Mouse (Mus musculus): ENCODE data around the gene Ovgp1. TPM values are rescaled to one million over a fixed set of nuclear protein-coding genes. Genes with fewer than 3 reads are reported as not detected.
"Not testable (repeated sequence)": the region's sequence is repeated elsewhere in the genome, so short reads cannot be mapped to it uniquely, and the experiment has no call there.

Ovgp1 gene
- polyA plus RNA-seq, 1 experiment = not detected

DNA sequence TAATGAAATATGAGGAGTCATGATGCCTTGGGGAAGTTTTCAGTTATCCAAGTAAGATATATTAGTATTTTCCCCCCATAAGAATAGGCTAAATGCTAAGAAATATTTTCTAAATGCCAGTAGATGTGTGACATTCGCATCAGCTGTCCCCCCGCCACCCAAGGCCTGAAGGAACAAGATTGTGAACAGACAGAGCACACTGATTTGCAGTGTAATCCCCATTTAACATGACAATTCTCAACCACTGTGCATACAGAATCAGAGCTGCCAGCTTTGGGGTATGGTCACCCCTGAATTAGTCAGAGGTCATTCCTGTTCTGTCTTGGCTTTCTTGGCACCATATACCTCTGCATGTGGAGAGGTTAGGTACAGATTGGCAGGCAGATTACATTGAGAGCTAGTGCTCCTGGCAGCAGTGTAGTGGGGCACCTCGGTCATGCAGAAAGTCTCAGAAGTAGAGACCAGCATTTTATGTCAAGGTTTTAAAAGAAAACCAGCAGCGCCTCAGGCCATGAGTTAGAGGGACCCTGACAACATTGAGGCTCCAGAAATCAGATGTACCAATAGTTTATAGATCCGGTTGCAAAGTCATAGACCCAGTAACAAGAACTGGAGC, 1.6 kb upstream of the Ovgp1 start:
- Histone ChIP-seq H3K4me3 (replicated peaks) (no peak overlapping the region), H3K4me1 (ENCODE audit: control insufficient read depth) (no peaks in the 10 kb centered on the region), H3K36me3 (ENCODE audit: control insufficient read depth) (peaks cover 32% of the 10 kb centered on the region), H3K27me3 (ENCODE audit: control insufficient read depth) (no peaks in the 10 kb centered on the region), H3K9me3 (ENCODE audit: control insufficient read depth, low read length) (no peaks in the 10 kb centered on the region)
- TF ChIP-seq GATA1 (IDR thresholded peaks at IDR 0.05; ENCODE audit: low read length) (no peak), TAL1 (IDR thresholded peaks at IDR 0.05; ENCODE audit: low read length) (no peak)

DNA sequence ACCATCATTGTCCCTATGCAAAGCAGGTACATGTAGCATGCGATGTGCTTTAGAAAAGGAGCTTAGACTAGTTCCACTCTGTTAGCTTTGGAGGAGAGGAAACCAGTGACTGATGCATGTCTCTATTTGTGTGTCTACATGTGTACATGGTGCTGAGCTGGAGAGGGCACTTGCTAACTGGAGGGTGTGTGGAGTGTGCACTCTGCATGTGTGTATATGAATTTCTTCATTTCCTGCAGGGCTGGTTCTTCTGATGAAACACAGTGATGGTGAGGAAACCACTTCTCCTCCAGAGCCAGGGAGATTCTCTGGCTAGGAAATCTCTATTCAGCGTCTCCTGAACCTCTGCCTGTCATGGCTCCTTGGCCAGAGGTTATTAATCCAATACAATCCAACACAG, 663 bp downstream of the Ovgp1 start:
- no peak overlapping the region for H3K4me3 ChIP-seq (replicated peaks)

DNA sequence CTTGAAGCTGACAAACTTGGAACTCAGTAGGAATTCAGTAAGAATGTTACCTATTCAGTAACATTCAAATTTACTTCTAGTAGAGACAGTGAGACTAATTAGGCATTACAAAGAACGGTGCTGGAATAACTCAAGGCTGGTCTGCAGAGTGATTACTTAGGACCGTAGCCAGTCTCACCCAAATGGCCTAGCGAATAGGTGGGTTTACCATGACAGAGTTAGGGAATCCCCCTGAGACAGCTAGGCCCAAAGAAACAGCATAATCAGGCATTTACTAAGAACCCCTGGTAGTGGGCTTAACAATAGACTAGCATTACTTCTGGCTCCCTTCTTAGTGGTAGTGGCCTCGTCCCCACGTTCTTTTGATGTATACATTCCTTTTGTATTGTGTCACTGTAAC, 16.1 kb downstream of the Ovgp1 start:
- H3K27me3 ChIP-seq (ENCODE audit: control insufficient read depth); H3K9me3 ChIP-seq (ENCODE audit: control insufficient read depth, low read length); H3K4me3 ChIP-seq (replicated peaks); H3K36me3 ChIP-seq (ENCODE audit: control insufficient read depth); H3K4me1 ChIP-seq (ENCODE audit: control insufficient read depth): not testable (repeated sequence)

More for the DNA sequence above, 663 bp downstream of the Ovgp1 start:
- Histone ChIP-seq H3K36me3 (ENCODE audit: control insufficient read depth) (peaks cover 10% of the 10 kb centered on the region), H3K4me1 (ENCODE audit: control insufficient read depth) (no peaks in the 10 kb centered on the region), H3K9me3 (ENCODE audit: control insufficient read depth, low read length) (no peaks in the 10 kb centered on the region), H3K27me3 (ENCODE audit: control insufficient read depth) (no peaks in the 10 kb centered on the region)
- TF ChIP-seq GATA1 (IDR thresholded peaks at IDR 0.05; ENCODE audit: low read length) (no peak), TAL1 (IDR thresholded peaks at IDR 0.05; ENCODE audit: low read length) (no peak)

DNA sequence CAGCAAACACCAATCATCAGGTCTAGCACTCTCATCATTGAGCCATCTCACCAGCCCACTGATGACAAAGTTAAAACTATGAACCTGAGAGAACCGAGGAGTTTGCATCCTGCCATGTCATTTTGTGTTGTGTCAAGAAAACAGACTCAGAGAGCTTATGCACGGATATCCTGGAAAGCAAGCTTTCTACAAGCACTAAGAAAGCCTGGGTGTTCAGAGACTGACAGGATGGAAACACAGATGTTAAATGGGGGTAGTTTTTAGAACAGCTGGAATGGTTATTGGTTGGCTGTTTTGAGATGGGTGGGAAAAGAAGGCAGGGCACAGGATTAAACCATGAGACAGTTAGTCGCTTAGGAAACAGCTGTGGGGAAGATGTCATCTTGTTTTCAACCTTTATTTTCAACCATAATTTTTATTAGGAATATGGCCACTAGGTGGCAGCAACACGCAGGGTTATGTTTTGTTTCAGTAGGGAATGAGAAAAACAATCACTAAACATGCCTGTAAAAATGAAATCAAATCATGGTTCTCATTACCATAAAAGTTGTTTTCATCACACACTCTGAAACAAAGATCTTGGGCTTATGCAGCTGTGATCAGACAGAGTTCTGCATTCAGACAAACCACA, 18.3 kb downstream of the Ovgp1 start:
- TF ChIP-seq GATA1 (IDR thresholded peaks at IDR 0.05; ENCODE audit: low read length) = no peak
- TF ChIP-seq TAL1 (IDR thresholded peaks at IDR 0.05; ENCODE audit: low read length) = no peak
- H3K36me3 ChIP-seq (ENCODE audit: control insufficient read depth) = no peaks in the 10 kb centered on the region
- H3K27me3 ChIP-seq (ENCODE audit: control insufficient read depth) = no peaks in the 10 kb centered on the region
- H3K4me3 ChIP-seq (replicated peaks) = no peak overlapping the region
- no peaks in the 10 kb centered on the region for H3K9me3 ChIP-seq (ENCODE audit: control insufficient read depth, low read length)
- H3K4me1 ChIP-seq (ENCODE audit: control insufficient read depth) = no peaks in the 10 kb centered on the region

DNA sequence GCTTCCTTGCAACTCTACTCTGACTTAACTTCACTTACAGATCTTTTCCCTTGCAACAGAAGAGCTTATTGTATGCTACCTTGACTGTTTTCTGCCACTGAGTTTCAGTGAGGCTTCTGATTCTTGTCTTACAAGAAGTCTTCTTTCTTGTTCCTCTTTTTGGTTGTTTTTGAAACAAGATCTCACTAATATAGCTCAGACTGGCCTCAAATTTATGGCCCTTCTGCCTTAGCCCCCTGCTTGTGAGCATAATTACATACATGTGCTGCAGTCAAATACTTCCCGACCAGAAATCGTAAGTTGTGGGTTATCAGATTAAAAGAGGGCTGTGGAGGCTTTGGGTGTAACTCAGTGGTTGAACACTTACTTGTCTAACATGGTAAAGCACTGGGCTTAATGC, 21.2 kb downstream of the Ovgp1 start:
- no peaks in the 10 kb centered on the region for H3K4me1 ChIP-seq (ENCODE audit: control insufficient read depth)
- H3K27me3 ChIP-seq (ENCODE audit: control insufficient read depth) = no peaks in the 10 kb centered on the region
- H3K36me3 ChIP-seq (ENCODE audit: control insufficient read depth) = no peaks in the 10 kb centered on the region
- no peak overlapping the region for H3K4me3 ChIP-seq (replicated peaks)
- no peaks in the 10 kb centered on the region for H3K9me3 ChIP-seq (ENCODE audit: control insufficient read depth, low read length)
- TF ChIP-seq GATA1 (IDR thresholded peaks at IDR 0.05; ENCODE audit: low read length) (no peak), TAL1 (IDR thresholded peaks at IDR 0.05; ENCODE audit: low read length) (no peak)

DNA sequence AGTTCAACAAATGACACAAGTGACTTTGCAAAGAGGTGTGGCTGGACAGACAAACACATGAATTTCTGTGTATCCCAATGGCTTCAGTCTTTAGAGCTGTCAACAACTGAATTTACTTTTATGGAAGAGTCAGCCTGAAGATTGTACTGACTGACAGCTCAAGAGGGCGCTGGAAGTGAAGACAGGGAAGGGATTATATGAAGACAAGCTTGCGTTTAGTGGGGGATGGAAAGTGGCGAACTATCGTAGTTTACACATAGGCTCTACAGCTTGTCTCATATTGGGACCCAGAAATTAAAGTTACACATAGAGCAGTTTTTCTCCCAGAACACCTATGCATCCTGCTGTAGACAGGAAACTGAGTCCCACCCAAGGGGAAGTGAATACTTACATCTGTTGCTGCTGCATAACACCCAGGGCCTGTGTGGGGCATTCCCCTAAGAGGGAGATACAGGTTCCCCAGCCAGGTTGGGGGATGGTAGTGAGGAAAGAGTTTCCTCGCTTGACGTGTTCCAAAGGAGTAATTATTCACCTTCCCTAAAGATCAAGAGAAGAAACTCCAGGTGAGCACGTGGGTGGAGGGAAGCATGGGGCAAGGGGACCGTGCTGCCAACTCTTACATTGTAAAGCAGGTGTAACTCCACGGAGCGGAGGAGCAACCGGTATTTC, 27.3 kb downstream of the Ovgp1 start:
- no peak for TF ChIP-seq TAL1 (IDR thresholded peaks at IDR 0.05; ENCODE audit: low read length)
- TF ChIP-seq GATA1 (IDR thresholded peaks at IDR 0.05; ENCODE audit: low read length) = no peak
- no peaks in the 10 kb centered on the region for H3K4me1 ChIP-seq (ENCODE audit: control insufficient read depth)
- H3K4me3 ChIP-seq (replicated peaks) = no peak overlapping the region
- no peaks in the 10 kb centered on the region for H3K9me3 ChIP-seq (ENCODE audit: control insufficient read depth, low read length)
- H3K27me3 ChIP-seq (ENCODE audit: control insufficient read depth) = peaks cover 4% of the 10 kb centered on the region; the same call in 1 of the 2 replicates
- H3K36me3 ChIP-seq (ENCODE audit: control insufficient read depth) = no peaks in the 10 kb centered on the region

DNA sequence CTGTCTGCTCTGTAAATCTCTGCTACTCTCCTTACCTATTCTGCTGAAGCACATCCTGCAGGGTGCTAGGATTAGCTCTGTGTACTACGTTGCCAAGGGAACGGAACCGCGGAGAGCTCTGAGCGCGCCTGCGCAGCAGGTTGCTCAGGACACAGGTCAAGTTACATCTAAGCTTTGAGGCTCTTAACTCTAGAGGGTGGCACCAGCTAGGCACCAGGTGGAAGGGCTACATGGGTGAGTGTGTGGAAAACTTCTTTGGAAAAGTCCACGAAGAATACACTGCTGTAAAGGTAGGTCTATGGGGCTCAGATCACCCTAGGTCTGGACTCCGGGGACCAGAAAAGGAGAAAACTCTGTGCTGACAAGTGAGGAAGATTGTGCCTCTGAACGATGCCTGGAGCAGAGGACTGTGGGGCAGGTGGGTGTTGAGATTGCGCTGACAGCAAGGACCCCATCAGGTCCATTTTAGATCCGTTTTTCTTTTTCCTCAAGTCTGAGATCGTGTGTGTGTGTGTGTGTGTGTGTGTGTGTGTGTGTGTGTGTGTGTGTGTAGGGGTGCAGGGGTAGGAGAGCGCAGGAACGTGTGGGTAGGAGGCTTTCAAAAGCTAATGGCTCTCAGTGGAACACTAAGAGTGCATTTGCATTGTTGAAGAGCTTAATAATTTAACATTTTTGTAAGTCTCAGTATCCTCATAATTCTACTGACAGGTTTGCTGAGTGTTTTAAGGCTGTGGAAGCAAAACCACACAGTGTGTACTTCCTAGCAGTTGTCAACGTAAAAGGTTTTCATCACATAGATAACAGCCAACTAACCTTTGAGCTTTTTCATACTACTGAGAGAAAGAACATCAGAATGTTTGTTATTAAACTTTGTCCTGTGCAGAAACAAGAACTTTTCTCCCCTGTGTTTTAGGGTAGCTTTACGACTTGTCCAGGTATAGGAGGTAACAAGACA, 28.2 kb downstream of the Ovgp1 start:
- no peak overlapping the region for H3K4me3 ChIP-seq (replicated peaks)
- H3K4me1 ChIP-seq (ENCODE audit: control insufficient read depth) = no peaks in the 10 kb centered on the region
- H3K36me3 ChIP-seq (ENCODE audit: control insufficient read depth) = no peaks in the 10 kb centered on the region
- peaks cover 4% of the 10 kb centered on the region; the same call in 1 of the 2 replicates for H3K27me3 ChIP-seq (ENCODE audit: control insufficient read depth)
- TF ChIP-seq GATA1 (IDR thresholded peaks at IDR 0.05; ENCODE audit: low read length) = no peak
- no peak for TF ChIP-seq TAL1 (IDR thresholded peaks at IDR 0.05; ENCODE audit: low read length)
- H3K9me3 ChIP-seq (ENCODE audit: control insufficient read depth, low read length) = no peaks in the 10 kb centered on the region

DNA sequence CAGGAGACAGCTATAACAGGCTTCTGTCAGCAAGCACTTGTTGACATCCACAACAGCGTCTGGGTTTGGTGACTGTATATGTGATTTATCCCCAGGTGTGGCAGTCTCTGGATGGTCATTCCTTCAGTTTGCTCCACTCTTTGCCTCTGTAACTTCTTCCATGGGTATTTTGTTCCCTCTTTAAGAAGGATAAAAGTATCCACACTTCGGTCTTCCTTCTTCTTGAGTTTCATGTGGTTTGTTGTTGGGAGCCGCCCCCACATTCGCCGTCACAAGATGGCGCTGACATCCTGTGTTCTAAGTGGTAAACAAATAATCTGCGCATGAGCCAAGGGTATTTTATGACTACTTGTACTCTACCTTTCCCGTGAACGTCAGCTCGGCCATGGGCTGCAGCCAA, 29.8 kb downstream of the Ovgp1 start:
- not testable (repeated sequence) for H3K4me1 ChIP-seq (ENCODE audit: control insufficient read depth); H3K27me3 ChIP-seq (ENCODE audit: control insufficient read depth); H3K4me3 ChIP-seq (replicated peaks); H3K9me3 ChIP-seq (ENCODE audit: control insufficient read depth, low read length); H3K36me3 ChIP-seq (ENCODE audit: control insufficient read depth)

DNA sequence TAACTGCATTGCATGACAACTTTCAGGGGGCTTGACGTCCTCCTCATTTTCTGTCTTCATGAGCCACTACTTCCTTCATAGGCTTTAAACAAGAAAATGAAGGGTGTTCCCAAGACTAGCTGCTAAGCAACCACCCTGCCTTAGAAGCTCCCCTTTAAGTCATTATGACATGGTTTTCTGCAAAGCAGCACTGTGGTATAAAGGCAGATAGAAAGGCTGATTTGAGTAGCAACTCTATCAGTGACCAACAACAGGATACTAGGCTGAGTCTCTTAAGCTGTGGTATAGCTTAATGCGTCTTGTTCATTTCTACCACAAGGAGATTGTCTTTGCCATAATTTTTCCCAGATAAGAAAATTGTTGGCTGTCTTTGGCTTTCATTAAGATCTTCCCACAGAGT, 41.0 kb downstream of the Ovgp1 start, which contains the start of gene Pifo:
Gene Pifo (minus strand): TSS at position 101 of the 400 bp plus-strand sequence.
- no peaks in the 10 kb centered on the region for H3K27me3 ChIP-seq (ENCODE audit: control insufficient read depth)
- H3K9me3 ChIP-seq (ENCODE audit: control insufficient read depth, low read length) = no peaks in the 10 kb centered on the region
- no peaks in the 10 kb centered on the region for H3K4me1 ChIP-seq (ENCODE audit: control insufficient read depth)
- TF ChIP-seq TAL1 (IDR thresholded peaks at IDR 0.05; ENCODE audit: low read length) = no peak
- TF ChIP-seq GATA1 (IDR thresholded peaks at IDR 0.05; ENCODE audit: low read length) = no peak
- H3K4me3 ChIP-seq (replicated peaks) = no peak within 1 kb of the TSS
- H3K36me3 ChIP-seq (ENCODE audit: control insufficient read depth) = no peaks in the 10 kb centered on the region
